Mouse (Mus musculus) forebrain, postnatal 0 days (tissue): ENCODE measurements around the gene Clint1. TPM values are rescaled to one million over a fixed set of nuclear protein-coding genes. Genes with fewer than 3 reads are reported as not detected.

Experiments
- ATAC-seq: fragments of 200-750 bp; cut with Nextera tagmentation; 2 replicates; pipeline ENCODE4 v1.8.0; 2017; ENCODE audit warnings: mild to moderate bottlenecking, moderate library complexity
- DNase-seq: peaks from one replicate; pipeline ENCODE4 v3.0.0-alpha.2; 2015
- H3K27ac ChIP-seq: fragments of 300-500 bp; sonication (generic); 2 replicates; pipeline ENCODE4 v1.5.1; 2014; ENCODE audit warnings: low read depth, mild to moderate bottlenecking, antibody characterized with exemption, low read length, moderate library complexity, mixed read lengths
- H3K27me3 ChIP-seq: fragments of 300-500 bp; sonication (generic); 2 replicates; pipeline ENCODE4 v1.6.1; 2014; ENCODE audit warnings: mild to moderate bottlenecking, low read length, mixed read lengths; ENCODE audit not compliant: insufficient read depth
- H3K36me3 ChIP-seq: fragments of 300-500 bp; sonication (generic); 2 replicates; pipeline ENCODE4 v1.6.1; 2014; ENCODE audit warnings: mild to moderate bottlenecking, moderate library complexity; ENCODE audit not compliant: insufficient read depth
- H3K4me1 ChIP-seq: fragments of 300-500 bp; sonication (generic); 2 replicates; pipeline ENCODE4 v1.6.1; 2014; ENCODE audit warnings: antibody characterized with exemption; ENCODE audit not compliant: insufficient read depth
- H3K4me2 ChIP-seq: fragments of 300-500 bp; sonication (generic); 2 replicates; pipeline ENCODE4 v1.6.1; 2014; ENCODE audit warnings: low read depth, mild to moderate bottlenecking, moderate library complexity
- H3K4me3 ChIP-seq: fragments of 300-500 bp; sonication (generic); 2 replicates; pipeline ENCODE4 v1.5.1; 2014; ENCODE audit warnings: low read depth, low read length, mixed read lengths
- H3K9ac ChIP-seq: fragments of 300-500 bp; sonication (generic); 2 replicates; pipeline ENCODE4 v1.6.1; 2014; ENCODE audit warnings: mild to moderate bottlenecking
- H3K9me3 ChIP-seq: fragments of 300-500 bp; sonication (generic); 2 replicates; pipeline ENCODE4 v1.6.1; 2016; ENCODE audit warnings: low read length
- CTCF ChIP-seq: sonication (generic); IDR thresholded peaks from 2 replicates; pipeline ENCODE4 v1.5.1; 2016; ENCODE audit warnings: antibody characterized with exemption, control low read depth, low read depth
- WGBS: fragments of 180-500 bp; shearing (Covaris S2); extraction: QIAGEN DNeasy Blood & Tissue Kit; methylation state at CpG from one replicate; pipeline ENCODE4 v1.1.7; 2014; 5-methylcytosine and 5-hydroxymethylcytosine counted together
- polyA plus RNA-seq: library from polyadenylated mRNA; unstranded; fragments of >200 nt; fragmentation: Nextera tagmentation; extraction: Ambion mirVana; gene quantifications from 2 replicates; pipeline ENCODE4 v1.2.1, GENCODE M21; 2015
- total RNA-seq: library from RNA; depleted of rRNA; stranded (reverse); fragments of >200 nt; gene quantifications from 2 replicates; pipeline ENCODE4 v1.2.3, GENCODE M21; 2014

Clint1 gene
- total and polyA plus RNA-seq, 2 experiments from 2014 or later, result 28.8 to 32.8 TPM

- DNase-seq, result peak; percentile 25
- Histone ChIP-seq H3K4me2 (no peak overlapping the region), H3K36me3 (no peaks in the 10 kb centered on the region), H3K9ac (no peak overlapping the region), H3K9me3 (no peaks in the 10 kb centered on the region), H3K4me3 (no peak overlapping the region), H3K4me1 (peaks cover 3% of the 10 kb centered on the region; the same call in 1 of the 2 replicates), H3K27me3 (no peaks in the 10 kb centered on the region), H3K27ac (no peak overlapping the region)
- ATAC-seq, result peak; percentile 48; the same call in 1 of the 2 replicates
- no peak for TF ChIP-seq CTCF
- WGBS, result 14% methylated on average over 5 of the region's 5 CpGs
Observed at GRCm38 (mm10) chr11:45881683-45882068, 29.8 kb downstream of the Clint1 start.

- DNase-seq, result no peak
- 0 out of 2 replicates have a peak, but pooled peaks cover 7% of the 10 kb centered on the region for H3K36me3 ChIP-seq
- H3K4me2 ChIP-seq, result no peak overlapping the region
- TF ChIP-seq CTCF, result no peak
- ATAC-seq, result no peak
- peaks cover 3% of the 10 kb centered on the region; the same call in 1 of the 2 replicates for H3K4me1 ChIP-seq
- H3K27ac ChIP-seq, result no peak overlapping the region
- H3K4me3 ChIP-seq, result no peak overlapping the region
- no peaks in the 10 kb centered on the region for H3K9me3 ChIP-seq
- 45% methylated on average over 8 of the region's 8 CpGs for whole genome bisulfite sequencing
- no peak overlapping the region for H3K9ac ChIP-seq
- H3K27me3 ChIP-seq, result no peaks in the 10 kb centered on the region
Observed at GRCm38 (mm10) chr11:45883270-45883931, 31.6 kb downstream of the Clint1 start.

DNA sequence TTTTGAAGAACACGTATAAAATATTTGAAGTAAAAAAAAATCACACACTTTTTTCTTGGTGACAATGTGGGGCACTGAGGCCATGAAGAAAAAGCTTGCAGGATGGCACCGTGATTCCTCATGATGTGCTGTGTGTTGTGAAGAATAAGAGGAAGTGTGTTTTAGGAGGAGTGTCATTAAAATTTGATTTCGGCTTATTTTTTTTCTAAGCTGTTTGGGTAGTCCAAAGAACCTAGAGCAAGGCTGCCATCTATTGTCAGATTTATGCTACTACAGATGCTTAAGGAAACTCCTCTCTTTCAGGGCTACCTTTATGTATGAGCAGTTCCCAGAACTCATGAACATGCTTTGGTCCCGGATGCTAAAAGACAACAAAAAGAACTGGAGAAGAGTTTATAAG lies 32.2 kb downstream of the Clint1 start:
- Histone ChIP-seq H3K4me1 (peaks cover 3% of the 10 kb centered on the region; the same call in 1 of the 2 replicates), H3K36me3 (0 out of 2 replicates have a peak, but pooled peaks cover 10% of the 10 kb centered on the region), H3K27ac (no peak overlapping the region), H3K9ac (no peak overlapping the region), H3K4me3 (no peak overlapping the region), H3K27me3 (no peaks in the 10 kb centered on the region), H3K9me3 (no peaks in the 10 kb centered on the region), H3K4me2 (no peak overlapping the region)
- 32% methylated on average over 4 of the region's 4 CpGs for WGBS
- peak; percentile 75 for TF ChIP-seq CTCF
- ATAC-seq (peak; percentile 23; the same call in 1 of the 2 replicates), DNase-seq (peak; percentile 76)

GRCm38 (mm10) chr11:45885606-45886230 lies 33.9 kb downstream of the Clint1 start:
- H3K4me2 ChIP-seq, result no peak overlapping the region
- 75% methylated on average over 5 of the region's 5 CpGs for WGBS
- H3K9me3 ChIP-seq, result no peaks in the 10 kb centered on the region
- no peak overlapping the region for H3K9ac ChIP-seq
- no peak for TF ChIP-seq CTCF
- no peak for ATAC-seq
- no peak overlapping the region for H3K4me3 ChIP-seq
- peaks cover 3% of the 10 kb centered on the region; the same call in 1 of the 2 replicates for H3K4me1 ChIP-seq
- H3K27me3 ChIP-seq, result no peaks in the 10 kb centered on the region
- peaks cover 21% of the 10 kb centered on the region for H3K36me3 ChIP-seq
- no peak for DNase-seq
- H3K27ac ChIP-seq, result no peak overlapping the region

- Histone ChIP-seq H3K9ac (no peak overlapping the region), H3K4me1 (peaks cover 3% of the 10 kb centered on the region; the same call in 1 of the 2 replicates), H3K9me3 (no peaks in the 10 kb centered on the region), H3K36me3 (peaks cover 28% of the 10 kb centered on the region), H3K4me3 (no peak overlapping the region), H3K27ac (no peak overlapping the region), H3K4me2 (no peak overlapping the region), H3K27me3 (no peaks in the 10 kb centered on the region)
- DNase-seq (no peak), ATAC-seq (peak; percentile 51; the same call in 1 of the 2 replicates)
- TF ChIP-seq CTCF, result no peak
- WGBS, result 41% methylated on average over 5 of the region's 5 CpGs
Observed at GRCm38 (mm10) chr11:45886596-45886995, 34.7 kb downstream of the Clint1 start.

DNA sequence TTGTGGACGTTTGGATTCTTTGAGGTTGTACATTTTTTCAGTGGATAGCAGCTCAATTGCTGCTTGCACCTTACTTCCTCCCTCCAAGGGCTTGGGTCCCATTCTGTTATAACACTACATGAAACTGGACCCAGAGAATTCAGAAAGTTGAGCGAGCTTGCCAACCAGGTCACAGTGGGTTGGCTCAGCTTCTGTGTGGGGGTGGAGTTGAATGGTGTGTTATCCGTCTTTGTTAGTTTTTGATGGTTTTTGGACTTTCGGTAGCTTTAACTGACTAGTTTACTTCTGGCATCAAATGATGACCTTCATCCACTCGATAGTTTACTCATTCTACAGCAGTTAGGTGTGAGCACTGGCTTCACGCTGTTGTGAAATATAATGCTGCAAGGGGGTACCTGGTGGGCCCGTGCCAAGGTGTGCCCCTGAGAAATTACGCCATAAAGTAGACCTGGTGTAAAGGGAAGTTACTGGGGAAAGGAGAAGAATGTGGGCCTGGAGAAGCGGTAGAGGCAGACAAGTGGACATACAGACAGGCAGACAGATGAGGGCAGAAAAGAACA lies 36.7 kb downstream of the Clint1 start:
- DNase-seq (no peak), ATAC-seq (no peak)
- no peak overlapping the region for H3K4me3 ChIP-seq
- TF ChIP-seq CTCF, result no peak
- 87% methylated on average over 9 of the region's 9 CpGs for WGBS
- no peak overlapping the region for H3K9ac ChIP-seq
- no peaks in the 10 kb centered on the region for H3K4me1 ChIP-seq
- H3K36me3 ChIP-seq, result peaks cover 45% of the 10 kb centered on the region
- no peak overlapping the region for H3K27ac ChIP-seq
- no peaks in the 10 kb centered on the region for H3K9me3 ChIP-seq
- no peaks in the 10 kb centered on the region for H3K27me3 ChIP-seq
- H3K4me2 ChIP-seq, result no peak overlapping the region

DNA sequence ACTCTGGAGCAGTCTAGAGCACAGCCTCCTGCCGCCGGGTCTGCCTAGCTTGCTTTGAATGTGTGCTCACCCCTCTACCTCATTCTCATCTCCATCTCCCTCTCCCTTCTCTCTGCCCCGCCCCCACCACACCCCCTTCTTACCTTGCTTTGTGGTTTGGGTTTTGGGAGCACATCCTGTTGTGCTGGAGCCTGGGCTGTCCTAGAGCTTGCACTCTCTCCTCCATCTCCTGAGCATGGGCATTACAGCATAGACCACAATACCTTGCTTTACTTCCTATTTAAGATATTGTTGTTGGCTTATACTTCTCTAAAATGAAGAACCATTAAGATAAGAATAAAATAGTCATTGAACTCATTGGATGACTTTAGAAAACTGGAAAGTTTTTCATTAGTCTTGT lies 38.1 kb downstream of the Clint1 start:
- no peak overlapping the region for H3K4me2 ChIP-seq
- no peak for DNase-seq
- H3K9ac ChIP-seq, result no peak overlapping the region
- H3K9me3 ChIP-seq, result no peaks in the 10 kb centered on the region
- 84% methylated on average over 3 of the region's 3 CpGs for WGBS
- ATAC-seq, result no peak
- no peak for TF ChIP-seq CTCF
- H3K27ac ChIP-seq, result no peak overlapping the region
- H3K27me3 ChIP-seq, result no peaks in the 10 kb centered on the region
- peaks cover 59% of the 10 kb centered on the region for H3K36me3 ChIP-seq
- H3K4me1 ChIP-seq, result no peaks in the 10 kb centered on the region
- no peak overlapping the region for H3K4me3 ChIP-seq
